Mouse (Mus musculus) gastrocnemius, postnatal 10 days (tissue): Measurements from ENCODE around the gene 1110051M20Rik. TPM values are rescaled to one million over a fixed set of nuclear protein-coding genes. Genes with fewer than 3 reads are reported as not detected.
"Not testable (repeated sequence)": the region's sequence is repeated elsewhere in the genome, so short reads cannot be mapped to it uniquely, and the experiment has no call there.

Experiments
- DNase-seq: peaks from one replicate; pipeline ENCODE4 v3.0.0; 2021; ENCODE audit warnings: mixed read lengths
- long read RNA-seq, 2 experiments: library from polyadenylated mRNA; stranded (forward); transcript quantifications; one replicate each; pipeline ENCODE4 v2.0.0; 2021
- total RNA-seq, 2 experiments: library from RNA; stranded (reverse); gene quantifications; 2 replicates each; pipeline ENCODE4 v1.2.3; 2021

Gene 1110051M20Rik
- total RNA-seq, result 10 to 100 TPM; 12.0 to 12.2 TPM
- long read RNA-seq, experiment 1, transcript 1110051M20Rik-203 (9 exons, 1,977 nt), result major isoform, 10 of 11 reads
- long read RNA-seq, experiment 1, partial matches to known transcripts, result 0 of 11 reads
- long read RNA-seq, experiment 1, other reads (novel, unspliced or antisense), result 0 of 11 reads
- long read RNA-seq, experiment 2, transcript 1110051M20Rik-203 (9 exons, 1,977 nt), result major isoform, 10 of 19 reads
- long read RNA-seq, experiment 2, partial matches to known transcripts, result 5 of 19 reads
- long read RNA-seq, experiment 2, other reads (novel, unspliced or antisense), result 3 of 19 reads

- DNase-seq, result peak; percentile 87
These were observed at the start of gene 1110051M20Rik for GRCm38 (mm10) chr2:91444286-91444892. TSS of gene 1110051M20Rik (minus strand) at chr2:91444704.

- no peak for DNase-seq
These were observed 49.5 kb upstream of the 1110051M20Rik start for GRCm38 (mm10) chr2:91493981-91494380.

DNA sequence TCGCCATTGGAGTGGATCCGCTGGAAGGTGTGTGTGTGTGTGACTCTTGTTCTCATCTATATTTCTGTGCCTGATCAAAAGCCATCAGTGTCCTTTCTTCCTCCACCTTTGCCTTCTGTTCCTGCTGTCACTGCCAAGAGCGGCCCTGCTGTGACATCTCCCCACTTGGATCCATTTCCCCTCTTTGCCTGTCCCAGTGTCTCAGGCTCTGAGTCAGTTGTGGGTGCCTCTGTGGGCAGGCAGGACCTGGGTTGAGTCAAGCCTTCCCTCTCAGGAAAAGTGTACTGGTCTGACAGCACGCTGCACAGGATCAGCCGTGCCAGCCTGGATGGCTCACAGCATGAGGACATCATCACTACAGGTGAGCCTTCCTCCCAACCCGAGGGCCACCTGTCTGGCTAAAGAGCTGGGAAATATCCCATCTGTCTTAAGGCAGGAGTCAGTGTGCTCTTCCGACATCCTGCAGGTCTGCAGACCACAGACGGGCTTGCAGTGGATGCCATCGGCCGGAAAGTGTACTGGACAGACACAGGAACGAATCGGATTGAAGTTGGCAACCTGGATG lies 47.6 kb upstream of the 1110051M20Rik start:
- no peak for DNase-seq

DNA sequence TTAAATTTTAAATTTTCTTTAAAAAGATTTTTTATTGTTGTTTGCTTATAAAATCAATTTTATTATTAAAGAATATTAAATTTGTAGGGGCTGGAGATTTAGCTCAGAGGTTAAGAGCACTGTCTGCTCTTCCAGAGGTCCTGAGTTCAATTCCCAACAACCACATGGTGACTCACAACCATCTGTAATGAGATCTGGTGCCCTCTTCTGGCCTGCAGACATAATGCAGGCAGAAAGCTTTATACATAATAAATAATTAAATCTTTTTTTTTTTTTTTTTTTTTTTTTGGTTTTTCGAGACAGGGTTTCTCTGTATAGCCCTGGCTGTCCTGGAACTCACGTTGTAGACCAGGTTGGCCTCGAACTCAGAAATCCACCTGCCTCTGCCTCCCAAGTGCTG lies 42.8 kb upstream of the 1110051M20Rik start:
- not testable (repeated sequence) for DNase-seq

DNA sequence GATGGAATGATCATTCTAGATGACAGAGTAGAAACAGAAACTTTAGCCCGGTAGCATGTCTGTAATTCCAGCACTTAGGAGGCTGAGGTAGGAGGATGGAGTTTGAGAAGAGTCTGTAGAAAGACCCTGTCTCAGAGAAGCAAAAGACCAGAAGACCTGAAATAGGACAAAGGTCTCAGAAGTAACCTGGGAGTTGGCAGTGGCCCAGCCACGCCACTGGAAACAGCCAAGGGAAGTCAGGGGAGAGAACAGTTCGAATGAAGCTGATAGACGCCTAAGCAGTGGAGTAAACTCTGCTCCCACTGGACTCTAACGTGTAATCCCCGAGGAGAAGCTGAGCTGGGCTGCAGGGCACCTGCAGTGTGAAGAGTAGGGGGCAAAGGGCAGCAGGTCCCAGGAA lies 40.8 kb upstream of the 1110051M20Rik start:
- no peak for DNase-seq

- DNase-seq, result no peak
These were observed 40.2 kb upstream of the 1110051M20Rik start for GRCm38 (mm10) chr2:91484698-91485097.

- DNase-seq, result no peak
These were observed 36.5 kb upstream of the 1110051M20Rik start for GRCm38 (mm10) chr2:91480805-91481514.

DNA sequence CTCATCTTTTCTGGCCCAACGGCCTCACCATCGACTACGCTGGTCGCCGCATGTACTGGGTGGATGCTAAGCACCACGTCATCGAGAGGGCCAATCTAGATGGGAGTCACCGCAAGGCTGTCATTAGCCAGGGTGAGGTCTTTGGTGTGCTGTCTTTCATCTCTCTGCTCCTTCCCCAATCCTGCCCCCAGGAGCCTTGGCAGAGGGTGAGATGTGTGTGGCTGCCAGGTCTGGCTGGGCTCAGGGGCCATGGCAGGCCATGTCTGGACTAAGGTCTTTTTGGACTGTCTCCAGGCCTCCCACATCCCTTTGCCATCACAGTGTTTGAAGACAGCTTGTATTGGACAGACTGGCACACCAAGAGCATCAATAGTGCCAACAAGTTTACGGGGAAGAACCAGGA lies 35.9 kb upstream of the 1110051M20Rik start:
- DNase-seq, result no peak

DNA sequence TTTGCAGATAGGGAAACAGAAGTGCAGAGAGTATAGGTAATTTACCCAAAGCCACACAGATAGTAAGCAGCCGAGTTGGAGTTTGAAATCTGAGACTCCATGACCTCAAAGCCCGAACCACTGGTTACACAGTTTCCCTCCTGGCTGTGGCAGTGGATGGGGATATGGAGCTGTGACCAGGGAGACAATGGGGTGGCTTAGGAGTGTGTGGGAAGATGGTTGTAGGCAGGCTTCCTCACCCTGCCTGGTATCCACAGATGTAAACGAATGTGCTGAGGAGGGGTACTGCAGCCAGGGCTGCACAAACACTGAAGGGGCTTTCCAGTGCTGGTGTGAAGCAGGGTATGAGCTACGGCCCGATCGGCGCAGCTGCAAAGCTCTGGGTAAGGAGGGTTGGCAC lies 32.3 kb upstream of the 1110051M20Rik start:
- DNase-seq, result no peak

DNA sequence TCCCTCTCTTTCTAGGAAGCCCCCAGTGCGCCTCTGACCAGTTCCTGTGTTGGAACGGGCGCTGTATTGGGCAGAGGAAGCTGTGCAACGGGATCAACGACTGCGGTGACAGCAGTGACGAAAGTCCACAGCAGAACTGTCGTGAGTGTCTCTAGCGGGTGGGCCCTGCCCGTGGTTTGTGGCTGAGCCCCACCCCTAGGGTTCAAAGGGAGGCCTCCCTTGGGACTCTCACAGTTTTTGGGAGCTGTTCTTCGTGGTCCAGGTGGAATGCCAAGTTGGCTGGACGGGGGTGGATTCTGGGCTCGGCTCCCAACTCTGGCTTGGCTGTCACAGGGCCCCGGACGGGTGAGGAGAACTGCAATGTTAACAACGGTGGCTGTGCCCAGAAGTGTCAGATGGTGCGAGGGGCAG lies 31.8 kb upstream of the 1110051M20Rik start:
- peak; percentile 67 for DNase-seq

- no peak for DNase-seq
These were observed 31.3 kb upstream of the 1110051M20Rik start for GRCm38 (mm10) chr2:91475791-91476190.

DNA sequence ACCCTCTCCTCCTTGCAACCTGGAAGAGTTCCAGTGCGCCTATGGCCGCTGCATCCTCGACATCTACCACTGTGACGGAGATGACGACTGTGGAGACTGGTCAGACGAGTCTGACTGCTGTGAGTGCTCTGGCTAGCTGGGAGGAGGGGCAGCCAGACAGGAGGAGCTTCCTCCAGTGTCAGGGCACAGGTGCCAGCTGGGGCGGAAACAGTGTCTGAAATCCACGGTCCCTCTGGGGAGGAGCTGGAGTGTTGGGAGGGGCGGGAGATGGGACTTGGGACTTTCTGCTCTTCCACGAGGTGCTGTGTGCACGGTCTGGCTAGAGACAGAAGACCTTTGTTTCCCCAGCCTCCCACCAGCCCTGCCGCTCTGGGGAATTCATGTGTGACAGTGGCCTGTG lies 29.9 kb upstream of the 1110051M20Rik start:
- DNase-seq, result no peak

DNA sequence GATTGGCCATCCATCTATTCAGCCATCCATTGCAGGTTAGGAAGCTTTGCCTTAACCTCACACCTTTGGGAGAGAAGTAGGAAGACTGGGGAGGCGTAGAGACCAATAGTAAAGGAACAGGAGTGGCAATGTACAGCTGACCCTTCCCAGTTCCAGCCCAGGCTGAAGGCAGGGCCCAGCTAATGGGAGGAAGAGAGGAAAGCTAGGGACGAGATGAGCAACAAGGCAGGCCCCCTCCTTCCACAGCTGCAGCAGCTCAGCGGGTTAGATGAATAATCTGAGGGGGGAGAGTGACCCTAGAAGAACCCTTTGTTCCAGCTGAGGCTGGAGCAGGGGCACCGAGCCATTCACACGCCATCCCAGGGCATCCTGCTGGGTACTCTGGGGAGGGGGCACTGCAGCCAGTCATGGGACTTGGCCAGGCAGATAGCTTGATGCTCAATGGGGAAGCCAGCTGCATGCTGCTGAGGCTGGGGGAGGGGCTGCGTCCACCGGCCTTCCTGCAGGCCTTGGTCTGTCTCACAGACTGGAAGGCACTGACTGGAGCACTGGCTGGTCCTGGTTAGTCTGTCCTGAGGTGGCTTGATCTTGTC lies 25.6 kb upstream of the 1110051M20Rik start:
- DNase-seq, result no peak

GRCm38 (mm10) chr2:91467613-91468012 lies 23.1 kb upstream of the 1110051M20Rik start:
- DNase-seq, result no peak

DNA sequence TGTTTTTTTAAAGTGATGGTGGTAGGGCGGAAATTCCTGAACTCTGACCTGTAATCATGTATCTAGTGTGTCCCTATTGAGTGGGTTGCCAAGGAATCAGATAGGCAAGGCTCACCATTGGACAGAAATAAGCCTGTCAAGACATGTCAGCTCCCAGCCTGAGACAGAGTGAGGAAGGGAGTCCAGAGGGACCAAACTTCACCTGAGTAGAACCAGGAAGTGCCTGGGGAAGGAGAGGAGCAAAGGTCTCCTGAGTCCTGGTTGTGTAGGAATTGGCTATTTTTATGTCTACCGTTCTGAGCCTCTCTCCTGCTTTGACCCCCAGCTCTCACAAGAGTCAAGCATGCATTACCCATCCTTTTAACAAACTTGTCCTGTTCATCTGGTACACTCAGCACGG lies 21.4 kb upstream of the 1110051M20Rik start:
- no peak for DNase-seq

GRCm38 (mm10) chr2:91462681-91463080 lies 18.2 kb upstream of the 1110051M20Rik start:
- DNase-seq, result no peak

DNA sequence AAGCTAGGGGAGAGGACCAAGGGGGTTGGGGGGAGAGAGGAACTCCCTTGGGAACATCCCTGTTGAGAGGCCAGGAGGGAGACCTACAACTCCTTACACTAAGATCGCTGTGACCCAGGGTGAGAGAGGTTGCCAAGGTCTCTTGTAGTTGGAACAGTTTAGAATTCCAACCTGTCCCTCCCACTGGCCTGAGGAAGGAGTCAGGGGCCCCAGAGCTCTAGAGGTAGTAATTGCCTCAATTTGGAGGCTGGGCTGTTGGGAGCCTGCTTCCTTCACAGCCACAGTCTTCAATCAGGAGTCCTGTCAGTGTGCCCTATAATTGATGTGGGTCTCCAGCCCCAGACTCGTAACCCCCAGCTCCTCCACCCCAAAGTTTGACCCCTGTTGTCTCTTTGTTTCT lies 17.7 kb upstream of the 1110051M20Rik start:
- DNase-seq, result no peak

DNA sequence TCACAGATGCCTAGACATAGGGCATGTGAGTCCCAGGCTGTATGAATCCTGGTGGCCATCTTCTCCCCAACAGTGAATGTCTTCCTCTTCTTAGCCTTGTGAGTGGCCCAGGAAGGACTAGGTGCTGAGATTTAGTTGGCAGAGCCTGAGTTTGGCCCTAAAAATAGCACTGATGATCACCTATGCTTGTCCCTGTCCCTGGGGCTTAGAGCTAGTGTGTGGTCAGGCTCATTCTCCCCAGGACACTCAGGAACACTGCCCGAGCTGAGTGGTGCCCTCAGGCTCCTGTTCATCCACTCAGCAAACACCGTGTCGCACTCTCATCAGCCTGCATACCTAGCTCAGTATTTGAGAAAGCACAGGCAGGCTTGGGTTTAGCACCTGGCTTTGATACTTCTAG lies 16.8 kb upstream of the 1110051M20Rik start:
- no peak for DNase-seq

DNA sequence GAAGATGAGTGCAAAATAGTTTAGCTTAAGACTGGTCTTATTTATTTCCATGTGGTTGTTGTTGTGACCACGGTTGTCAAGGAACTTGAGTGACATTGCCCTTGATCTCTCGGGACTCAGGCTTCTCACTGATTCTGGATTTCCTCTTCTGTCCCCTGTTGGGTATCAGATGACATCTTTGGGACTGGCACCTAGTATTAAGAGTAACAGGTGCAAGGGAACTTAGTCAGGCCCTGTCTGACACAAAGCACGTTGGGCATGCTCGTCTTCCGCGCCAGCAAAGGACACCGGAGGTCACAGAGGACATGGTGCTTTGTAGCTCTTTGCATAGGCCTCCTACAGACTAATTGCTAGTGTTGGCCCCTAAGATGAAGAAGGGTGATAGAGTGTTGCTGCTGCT lies 16.3 kb upstream of the 1110051M20Rik start:
- DNase-seq, result no peak

GRCm38 (mm10) chr2:91460076-91460475 lies 15.6 kb upstream of the 1110051M20Rik start:
- DNase-seq, result no peak

GRCm38 (mm10) chr2:91458673-91459391 lies 14.3 kb upstream of the 1110051M20Rik start:
- peak; percentile 46 for DNase-seq

- DNase-seq, result peak; percentile 59
These were observed 13.8 kb upstream of the 1110051M20Rik start for GRCm38 (mm10) chr2:91458252-91458672.
